Mouse (Mus musculus): ENCODE results near the gene Rps5. TPM values are rescaled to one million over a fixed set of nuclear protein-coding genes. Genes with fewer than 3 reads are reported as not detected.

The Rps5 gene
- polyA plus RNA-seq, 1 experiment, result 2,242 TPM

DNA sequence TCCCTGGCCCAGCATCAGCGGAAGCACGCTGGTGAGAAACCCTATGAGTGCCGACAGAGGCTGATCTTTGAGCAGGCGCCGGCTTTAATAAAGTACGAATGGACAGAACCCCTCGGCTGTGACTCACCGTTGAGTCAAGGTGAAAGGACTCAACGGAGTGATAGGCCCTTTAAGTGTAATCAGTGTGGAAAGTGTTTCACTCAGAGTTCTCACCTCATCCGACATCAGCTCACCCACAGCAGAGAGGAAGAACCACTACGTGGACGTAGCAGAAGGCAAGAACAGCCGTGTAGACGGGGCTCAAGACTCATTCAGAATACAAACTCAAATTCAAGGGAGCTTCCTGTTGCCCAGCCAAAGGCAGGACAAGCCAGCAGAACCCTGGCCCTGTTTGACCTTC lies 31.2 kb upstream of the Rps5 start:
- H3K36me3 ChIP-seq (ENCODE audit: control insufficient read depth, insufficient read depth, low read length), result peaks cover 2% of the 10 kb centered on the region; the same call in 1 of the 2 replicates
- H3K4me3 ChIP-seq (ENCODE audit: low read depth, low read length), result no peak overlapping the region
- H3K27ac ChIP-seq (ENCODE audit: insufficient read depth, low read depth, low read length), result no peak overlapping the region
- WGBS, result 91% methylated on average over 14 of the region's 14 CpGs
- no peaks in the 10 kb centered on the region for H3K27me3 ChIP-seq (ENCODE audit: control insufficient read depth, insufficient read depth, low read length)
- no peak for TF ChIP-seq POLR2A (IDR thresholded peaks at IDR 0.05; ENCODE audit: low read depth, low read length)
- TF ChIP-seq CTCF (IDR thresholded peaks at IDR 0.05; ENCODE audit: extremely low read depth, insufficient read length, insufficient replicate concordance, low read depth, low read length), result no peak
- H3K4me1 ChIP-seq (ENCODE audit: control insufficient read depth, insufficient read depth, insufficient read length, low read length), result no peaks in the 10 kb centered on the region

DNA sequence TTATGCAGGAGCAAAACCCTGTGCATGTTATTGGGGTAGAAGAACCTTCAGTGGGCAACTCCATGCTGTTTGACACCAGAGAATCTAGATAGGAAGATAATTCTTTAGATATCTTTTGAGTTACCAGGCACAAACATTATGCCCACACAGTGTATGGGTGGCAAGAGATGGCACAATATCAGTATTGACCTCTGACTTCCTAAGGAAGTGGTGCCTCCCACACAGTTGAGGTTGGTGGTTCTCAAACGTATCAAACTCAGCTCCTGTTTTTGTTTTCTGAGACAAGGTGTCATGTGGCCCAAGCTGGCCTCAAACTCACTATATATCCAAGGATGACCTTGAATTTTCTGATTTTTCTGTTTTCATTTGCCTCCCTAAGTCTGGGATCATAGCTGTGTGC lies 30.8 kb upstream of the Rps5 start:
- TF ChIP-seq POLR2A (IDR thresholded peaks at IDR 0.05; ENCODE audit: low read depth, low read length) (no peak), CTCF (IDR thresholded peaks at IDR 0.05; ENCODE audit: extremely low read depth, insufficient read length, insufficient replicate concordance, low read depth, low read length) (no peak)
- no peak overlapping the region for H3K27ac ChIP-seq (ENCODE audit: insufficient read depth, low read depth, low read length)
- 62% methylated on average over 1 of the region's 1 CpGs for WGBS
- H3K36me3 ChIP-seq (ENCODE audit: control insufficient read depth, insufficient read depth, low read length), result peaks cover 2% of the 10 kb centered on the region; the same call in 1 of the 2 replicates
- H3K4me1 ChIP-seq (ENCODE audit: control insufficient read depth, insufficient read depth, insufficient read length, low read length), result no peaks in the 10 kb centered on the region
- H3K27me3 ChIP-seq (ENCODE audit: control insufficient read depth, insufficient read depth, low read length), result no peaks in the 10 kb centered on the region
- no peak overlapping the region for H3K4me3 ChIP-seq (ENCODE audit: low read depth, low read length)

GRCm38 (mm10) chr7:12897655-12898410 lies 24.3 kb upstream of the Rps5 start, which contains the start of gene Zscan22:
Gene Zscan22 (plus strand): TSS chr7:12897815.
- H3K4me1 ChIP-seq (ENCODE audit: control insufficient read depth, insufficient read depth, insufficient read length, low read length), result no peaks in the 10 kb centered on the region
- H3K27me3 ChIP-seq (ENCODE audit: control insufficient read depth, insufficient read depth, low read length), result no peaks in the 10 kb centered on the region
- WGBS, result 3% methylated on average over 36 of the region's 36 CpGs
- H3K36me3 ChIP-seq (ENCODE audit: control insufficient read depth, insufficient read depth, low read length), result no peaks in the 10 kb centered on the region
- H3K4me3 ChIP-seq (ENCODE audit: low read depth, low read length), result peak within 1 kb of the TSS; percentile 97
- H3K27ac ChIP-seq (ENCODE audit: insufficient read depth, low read depth, low read length), result peak within 1 kb of the TSS; percentile 7; the same call in 1 of the 2 replicates
- TF ChIP-seq CTCF (IDR thresholded peaks at IDR 0.05; ENCODE audit: extremely low read depth, insufficient read length, insufficient replicate concordance, low read depth, low read length) (no peak), POLR2A (IDR thresholded peaks at IDR 0.05; ENCODE audit: low read depth, low read length) (no peak)

DNA sequence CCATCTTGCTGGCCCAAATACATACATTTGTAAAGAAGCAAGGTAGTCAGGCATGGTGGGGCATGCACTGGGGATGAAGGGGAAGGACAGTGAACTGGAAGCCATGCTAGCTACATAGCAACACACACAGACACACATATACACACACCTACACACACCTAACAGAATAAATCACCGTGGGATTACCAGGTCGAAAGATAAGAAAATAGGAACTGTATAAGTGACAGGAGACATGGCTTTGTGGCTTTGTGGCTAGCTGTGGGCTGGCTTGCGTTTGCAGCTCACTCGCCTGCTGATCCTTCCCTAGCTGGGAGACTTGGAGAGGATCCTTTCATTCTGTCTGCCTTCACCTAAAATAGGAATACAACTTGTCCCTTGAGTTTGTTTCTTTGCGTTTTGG lies 20.6 kb upstream of the Rps5 start:
- Histone ChIP-seq H3K4me3 (ENCODE audit: low read depth, low read length) (no peak overlapping the region), H3K27ac (ENCODE audit: insufficient read depth, low read depth, low read length) (no peak overlapping the region), H3K27me3 (ENCODE audit: control insufficient read depth, insufficient read depth, low read length) (no peaks in the 10 kb centered on the region), H3K4me1 (ENCODE audit: control insufficient read depth, insufficient read depth, insufficient read length, low read length) (no peaks in the 10 kb centered on the region), H3K36me3 (ENCODE audit: control insufficient read depth, insufficient read depth, low read length) (peaks cover 7% of the 10 kb centered on the region; the same call in 1 of the 2 replicates)
- TF ChIP-seq POLR2A (IDR thresholded peaks at IDR 0.05; ENCODE audit: low read depth, low read length) (no peak), CTCF (IDR thresholded peaks at IDR 0.05; ENCODE audit: extremely low read depth, insufficient read length, insufficient replicate concordance, low read depth, low read length) (no peak)
- 81% methylated on average over 5 of the region's 5 CpGs for WGBS

DNA sequence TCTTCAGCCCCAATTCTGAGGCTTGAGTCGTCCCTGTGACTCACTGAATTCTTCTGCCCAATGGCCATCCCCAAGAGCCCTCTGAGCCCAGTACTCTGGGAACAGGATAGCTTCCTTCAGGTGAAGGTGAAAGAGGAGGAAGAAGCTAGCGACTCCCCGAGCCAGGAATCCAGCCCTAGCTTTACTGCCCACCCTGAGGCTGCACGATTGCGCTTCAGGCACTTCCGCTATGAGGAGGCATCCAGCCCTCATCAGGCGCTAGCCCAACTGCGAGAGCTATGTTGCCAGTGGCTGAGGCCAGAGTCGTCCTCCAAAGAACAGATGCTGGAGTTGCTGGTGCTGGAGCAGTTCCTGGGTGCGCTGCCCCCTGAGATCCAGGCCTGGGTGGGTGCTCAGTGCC lies 18.5 kb upstream of the Rps5 start:
- H3K27me3 ChIP-seq (ENCODE audit: control insufficient read depth, insufficient read depth, low read length), result no peaks in the 10 kb centered on the region
- no peaks in the 10 kb centered on the region for H3K4me1 ChIP-seq (ENCODE audit: control insufficient read depth, insufficient read depth, insufficient read length, low read length)
- H3K4me3 ChIP-seq (ENCODE audit: low read depth, low read length), result peak overlapping the region; percentile 29; the same call in 1 of the 2 replicates
- H3K36me3 ChIP-seq (ENCODE audit: control insufficient read depth, insufficient read depth, low read length), result peaks cover 15% of the 10 kb centered on the region
- WGBS, result 71% methylated on average over 10 of the region's 10 CpGs
- no peak overlapping the region for H3K27ac ChIP-seq (ENCODE audit: insufficient read depth, low read depth, low read length)
- TF ChIP-seq CTCF (IDR thresholded peaks at IDR 0.05; ENCODE audit: extremely low read depth, insufficient read length, insufficient replicate concordance, low read depth, low read length), result no peak
- TF ChIP-seq POLR2A (IDR thresholded peaks at IDR 0.05; ENCODE audit: low read depth, low read length), result no peak

DNA sequence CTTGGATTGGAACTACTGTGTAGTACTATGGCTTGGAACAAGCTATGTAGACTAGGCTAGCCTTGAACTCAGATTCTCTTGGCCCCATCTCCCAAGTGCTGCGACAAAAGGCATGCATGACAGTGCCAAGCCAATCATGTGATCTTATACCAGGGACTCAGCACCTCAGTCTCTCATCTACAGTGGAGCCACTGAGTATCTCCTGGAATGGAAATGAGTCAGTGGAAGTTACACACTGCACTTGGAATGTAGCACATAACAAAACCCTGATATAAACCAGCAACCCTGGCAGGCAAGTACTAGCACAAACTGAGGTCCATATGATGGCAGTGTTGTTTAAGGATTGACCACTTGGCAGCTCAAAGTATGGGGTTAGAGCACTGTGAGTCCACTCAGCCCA lies 16.9 kb upstream of the Rps5 start:
- Histone ChIP-seq H3K4me1 (ENCODE audit: control insufficient read depth, insufficient read depth, insufficient read length, low read length) (peaks cover 2% of the 10 kb centered on the region; the same call in 1 of the 2 replicates), H3K36me3 (ENCODE audit: control insufficient read depth, insufficient read depth, low read length) (peaks cover 15% of the 10 kb centered on the region), H3K4me3 (ENCODE audit: low read depth, low read length) (no peak overlapping the region), H3K27ac (ENCODE audit: insufficient read depth, low read depth, low read length) (no peak overlapping the region), H3K27me3 (ENCODE audit: control insufficient read depth, insufficient read depth, low read length) (no peaks in the 10 kb centered on the region)
- WGBS, result 83% methylated on average over 1 of the region's 1 CpGs
- no peak for TF ChIP-seq CTCF (IDR thresholded peaks at IDR 0.05; ENCODE audit: extremely low read depth, insufficient read length, insufficient replicate concordance, low read depth, low read length)

DNA sequence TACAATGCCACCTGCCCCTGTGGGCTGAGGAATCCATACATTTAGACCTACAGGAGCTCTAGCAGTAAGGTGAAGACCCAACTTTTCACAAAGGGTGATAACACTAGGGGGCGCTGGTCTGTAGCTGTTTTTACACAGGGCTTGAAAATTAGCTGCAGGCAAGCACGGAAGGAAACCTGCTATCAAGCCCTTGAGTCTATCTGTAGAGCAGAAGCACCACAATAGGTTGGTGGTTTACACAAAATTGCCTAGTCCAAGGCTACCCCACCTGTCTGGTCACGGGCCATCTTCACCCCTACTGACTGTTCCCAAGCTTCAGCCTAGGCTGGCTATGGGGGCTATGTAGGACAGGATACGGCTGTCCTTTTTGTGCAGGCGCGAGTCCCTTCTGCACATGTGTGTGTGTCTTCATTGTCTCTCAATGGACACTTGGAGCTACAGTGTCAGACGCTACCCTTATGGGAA lies 12.6 kb upstream of the Rps5 start:
- Histone ChIP-seq H3K4me3 (ENCODE audit: low read depth, low read length) (peak overlapping the region; percentile 77), H3K36me3 (ENCODE audit: control insufficient read depth, insufficient read depth, low read length) (peaks cover 15% of the 10 kb centered on the region), H3K27ac (ENCODE audit: insufficient read depth, low read depth, low read length) (peak overlapping the region; percentile 93), H3K4me1 (ENCODE audit: control insufficient read depth, insufficient read depth, insufficient read length, low read length) (peaks cover 2% of the 10 kb centered on the region; the same call in 1 of the 2 replicates), H3K27me3 (ENCODE audit: control insufficient read depth, insufficient read depth, low read length) (no peaks in the 10 kb centered on the region)
- 31% methylated on average over 7 of the region's 7 CpGs for WGBS
- TF ChIP-seq POLR2A (IDR thresholded peaks at IDR 0.05; ENCODE audit: low read depth, low read length) (no peak), CTCF (IDR thresholded peaks at IDR 0.05; ENCODE audit: extremely low read depth, insufficient read length, insufficient replicate concordance, low read depth, low read length) (peak; percentile 63; the same call in 1 of the 2 replicates)
